Mouse (Mus musculus) cerebellum, adult 11 months (tissue): Measurements from ENCODE around the gene Cap1.
A peak's percentile ranks its signal among the peaks of the same experiment; 100 is the strongest.

ENCODE experiments used
- DNase-seq: peaks from one replicate; pipeline ENCODE4 v3.0.0; 2022

Gene Cap1

GRCm38 (mm10) chr4:122886579-122887254 is 861 bp upstream of the Cap1 start:
- DNase-seq, result no peak

- DNase-seq, result peak; percentile 28
Observed at GRCm38 (mm10) chr4:122884481-122885340, 1.1 kb downstream of the Cap1 start.

- DNase-seq, result no peak
Observed at GRCm38 (mm10) chr4:122884051-122884450, 1.8 kb downstream of the Cap1 start.

GRCm38 (mm10) chr4:122883294-122883693 is 2.6 kb downstream of the Cap1 start:
- no peak for DNase-seq

GRCm38 (mm10) chr4:122882544-122882943 is 3.3 kb downstream of the Cap1 start:
- no peak for DNase-seq

GRCm38 (mm10) chr4:122878333-122879070 is 7.4 kb downstream of the Cap1 start:
- DNase-seq, result no peak

GRCm38 (mm10) chr4:122873512-122873911 is 12.3 kb downstream of the Cap1 start:
- DNase-seq, result no peak

- no peak for DNase-seq
Observed at GRCm38 (mm10) chr4:122873003-122873402, 12.9 kb downstream of the Cap1 start.

GRCm38 (mm10) chr4:122871989-122872388 is 13.9 kb downstream of the Cap1 start:
- DNase-seq, result no peak

- DNase-seq, result no peak
Observed at GRCm38 (mm10) chr4:122871269-122871668, 14.6 kb downstream of the Cap1 start.

- DNase-seq, result no peak
Observed at GRCm38 (mm10) chr4:122870741-122871140, 15.1 kb downstream of the Cap1 start.

GRCm38 (mm10) chr4:122870027-122870426 is 15.8 kb downstream of the Cap1 start:
- DNase-seq, result no peak

- DNase-seq, result no peak
Observed at GRCm38 (mm10) chr4:122868041-122868440, 17.8 kb downstream of the Cap1 start.

- DNase-seq, result no peak
Observed at GRCm38 (mm10) chr4:122861836-122862235, 24.0 kb downstream of the Cap1 start.

GRCm38 (mm10) chr4:122859096-122859674 is 26.7 kb downstream of the Cap1 start:
- DNase-seq, result no peak

- DNase-seq, result no peak
Observed at GRCm38 (mm10) chr4:122857909-122858308, 27.9 kb downstream of the Cap1 start.

GRCm38 (mm10) chr4:122854770-122855169 is 31.1 kb downstream of the Cap1 start:
- no peak for DNase-seq

- DNase-seq, result no peak
Observed at GRCm38 (mm10) chr4:122853691-122854090, 32.2 kb downstream of the Cap1 start.

GRCm38 (mm10) chr4:122851535-122851934 is 34.3 kb downstream of the Cap1 start:
- no peak for DNase-seq

GRCm38 (mm10) chr4:122848150-122848621 is 37.7 kb downstream of the Cap1 start:
- no peak for DNase-seq

GRCm38 (mm10) chr4:122838416-122838815 is 47.4 kb downstream of the Cap1 start:
- no peak for DNase-seq

GRCm38 (mm10) chr4:122837994-122838393 is 47.9 kb downstream of the Cap1 start:
- no peak for DNase-seq

- DNase-seq, result no peak
Observed at GRCm38 (mm10) chr4:122837180-122837730, 48.6 kb downstream of the Cap1 start.
